Comparison of ENCODE assay signal across 10 mouse cellular contexts in the genomic region with DNA sequence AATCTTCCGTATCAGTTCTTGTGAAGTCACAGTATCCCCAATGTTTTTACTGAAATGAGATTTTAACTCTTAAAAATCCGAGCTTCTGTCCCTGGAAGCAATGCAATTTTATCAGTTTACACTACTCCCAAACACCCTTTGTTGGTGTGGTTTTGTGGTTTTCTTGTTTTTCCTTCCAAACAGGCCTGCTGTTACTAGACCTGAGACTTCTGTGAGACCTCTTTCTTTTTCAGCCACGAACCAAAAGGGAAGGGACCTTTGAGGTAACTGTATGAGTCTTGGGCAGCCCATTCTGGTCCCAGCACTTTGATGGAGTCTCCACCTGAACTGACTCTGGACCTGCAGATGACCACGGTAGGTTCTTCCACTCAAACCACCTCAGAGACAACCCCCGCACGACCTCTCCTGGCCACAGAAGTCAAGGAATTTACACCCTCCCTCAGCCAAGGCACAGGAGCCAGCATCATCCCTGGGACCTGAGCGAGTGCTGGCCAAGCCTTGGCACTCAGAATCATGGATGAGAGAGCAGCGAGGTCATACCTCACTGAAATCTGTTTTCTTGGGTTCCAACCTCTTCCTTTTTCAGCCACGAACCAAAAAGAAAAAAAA. TPM values are rescaled to one million over a fixed set of nuclear protein-coding genes. Genes with fewer than 3 reads are reported as not detected.
DNase-seq lines count a peak whose midpoint lies in the region; ATAC-seq lines count a peak whose summit lies in the region.
"Had no signal": no experiment of that assay in that cellular context is flagged by ENCODE, and none has a peak within 500 bp of the region (broad histone marks: within the 10 kb centered on the region; RNA-seq: fewer than 3 reads in every experiment).

No protein-coding gene starts in this region.

- peaks cover 20% of the 10 kb centered on the region for H3K4me1 ChIP-seq in hindbrain, embryonic 15.5 days (replicated peaks)
- H3K4me1 ChIP-seq in neural tube, embryonic 12.5 days = peaks cover 17% of the 10 kb centered on the region

- no peaks in the 10 kb centered on the region for H3K9me3 ChIP-seq in hindbrain, embryonic 15.5 days
- no peaks in the 10 kb centered on the region for H3K9me3 ChIP-seq in neural tube, embryonic 12.5 days

- 22% methylated on average over 9 of the region's 9 CpGs for WGBS in hindbrain, embryonic 15.5 days
- 10% methylated on average over 9 of the region's 9 CpGs for WGBS in neural tube, embryonic 12.5 days

- H3K4me3 ChIP-seq in hindbrain, embryonic 15.5 days = peak overlapping the region; percentile 74
- peak overlapping the region; percentile 82 for H3K4me3 ChIP-seq in neural tube, embryonic 12.5 days

- H3K4me2 ChIP-seq in hindbrain, embryonic 15.5 days = peak overlapping the region; percentile 91
- peak overlapping the region; percentile 94 for H3K4me2 ChIP-seq in neural tube, embryonic 12.5 days (replicated peaks)

- peak; percentile 21 for DNase-seq in adrenal gland, postnatal 25 days
- no peak for DNase-seq in adrenal gland, adult 18-20 months (ENCODE audit: low spot score in 2 of 2)
- DNase-seq in retina, postnatal 1 day = peak; percentile 21
- no peak for DNase-seq in retina, embryonic 14.5 days (ENCODE audit: low spot score)

- H3K27me3 ChIP-seq in hindbrain, embryonic 15.5 days = peaks cover 10% of the 10 kb centered on the region; the same call in 1 of the 2 replicates
- peaks cover 7% of the 10 kb centered on the region; the same call in 1 of the 2 replicates for H3K27me3 ChIP-seq in neural tube, embryonic 12.5 days (replicated peaks)
- H3K27me3 ChIP-seq: CH12.LX had no signal

- no peak overlapping the region for H3K9ac ChIP-seq in hindbrain, embryonic 15.5 days
- H3K9ac ChIP-seq in neural tube, embryonic 12.5 days = no peak overlapping the region; the same call in 1 of the 2 replicates
- H3K9ac ChIP-seq: liver, embryonic 14.5 days had no signal

- H3K27ac ChIP-seq in hindbrain, embryonic 15.5 days (replicated peaks) = no peak overlapping the region
- H3K27ac ChIP-seq in neural tube, embryonic 12.5 days = no peak overlapping the region
- H3K27ac ChIP-seq: liver, embryonic 14.5 days had no signal

- H3K36me3 ChIP-seq in hindbrain, embryonic 15.5 days = no peaks in the 10 kb centered on the region
- peaks cover 3% of the 10 kb centered on the region; the same call in 1 of the 2 replicates for H3K36me3 ChIP-seq in neural tube, embryonic 12.5 days

- no peak for ATAC-seq in hindbrain, embryonic 15.5 days (ENCODE audit: low FRiP score, low read depth)
- ATAC-seq in neural tube, embryonic 12.5 days (ENCODE audit: low FRiP score, low read depth) = no peak
- ATAC-seq in activated CD4-positive, CD25-positive, alpha-beta regulatory T cell, adult 4 months = no peak
- ATAC-seq in frontal cortex, adult (ENCODE audit: low TSS enrichment) = no peak

RNA-seq across cellular contexts. Expression of gene Ust, which starts 1.6 kb away (rescaled TPM):
- total RNA-seq in adrenal gland, postnatal 25 days (2021) = 5.4 and 5.6 TPM in 2 replicates
- 1 to 10 TPM; 5.9 to 6.4 TPM for total RNA-seq in adrenal gland, adult 18-20 months (2021)
- polyA plus RNA-seq in hindbrain, embryonic 15.5 days (2015; fragmentation: Nextera tagmentation; extraction: Ambion mirVana) = 7.6 and 8.4 TPM in 2 replicates
- polyA plus RNA-seq in neural tube, embryonic 12.5 days (2016; fragmentation: Nextera tagmentation; extraction: Ambion mirVana) = 7.7 and 7.8 TPM in 2 replicates
- under 1 TPM; 0.18 to 0.53 TPM for polyA plus RNA-seq in activated CD4-positive, CD25-positive, alpha-beta regulatory T cell, adult 4 months (2017; shearing (Covaris generic))
- total RNA-seq: CH12.LX had no signal

Comparison
In these comparisons a context has a peak if more than half of its experiments do, and no peak if none do; other contexts are left out.
1. DNase-seq: peak in adrenal gland, postnatal 25 days (single experiment) and retina, postnatal 1 day (single experiment); none in adrenal gland, adult 18-20 months (0 of 2) and retina, embryonic 14.5 days (single experiment).